2 mouse cellular contexts compared by ENCODE assay signal in the genomic region with DNA sequence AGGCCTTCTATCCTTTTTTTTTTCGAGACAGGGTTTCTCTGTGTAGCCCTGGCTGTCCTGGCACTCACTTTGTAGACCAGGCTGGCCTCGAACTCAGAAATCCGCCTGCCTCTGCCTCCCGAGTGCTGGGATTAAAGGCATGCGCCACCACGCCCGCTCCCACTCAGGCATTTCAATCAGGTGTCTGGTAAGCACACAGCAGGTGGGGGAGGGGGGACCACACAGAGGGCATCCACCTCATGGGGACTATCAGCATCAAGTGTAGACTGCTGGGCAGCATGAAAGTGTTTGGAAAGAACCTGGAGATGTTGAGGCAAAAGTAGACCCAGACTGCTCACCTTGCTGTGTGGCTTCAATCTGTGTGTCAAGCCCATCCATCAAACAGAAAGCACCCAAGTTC. TPM values are rescaled to one million over a fixed set of nuclear protein-coding genes. Genes with fewer than 3 reads are reported as not detected.
"Had no signal": no experiment of that assay in that cellular context is flagged by ENCODE, and none has a peak within 500 bp of the region (broad histone marks: within the 10 kb centered on the region; RNA-seq: fewer than 3 reads in every experiment).

No protein-coding gene starts in this region.

RNA-seq across cellular contexts. Expression of a gene that starts 27.5 kb away (rescaled TPM):
- total RNA-seq: granulocyte monocyte progenitor cell, adult 5-6 weeks; hematopoietic stem cell, adult 5-6 weeks had no signal
